Mouse (Mus musculus) granulocyte monocyte progenitor cell, adult 5-6 weeks (primary cell): ENCODE measurements around the gene Ddx54. TPM values are rescaled to one million over a fixed set of nuclear protein-coding genes. Genes with fewer than 3 reads are reported as not detected.
A peak's percentile ranks its signal among the peaks of the same experiment; 100 is the strongest.

Experiments used
- ATAC-seq: replicated peaks from 2 replicates; pipeline ENCODE4 v1.8.0; 2016; ENCODE audit warnings: mild to moderate bottlenecking, moderate TSS enrichment, inconsistent platforms; ENCODE audit not compliant: poor library complexity, severe bottlenecking
- total RNA-seq, 2 experiments: library from RNA; stranded (forward) in 1 of 2; stranded (reverse) in 1 of 2; fragments of 200-712, 200-1000 nt in 1 of 2; fragments of >200 nt in 1 of 2; fragmentation: Nextera tagmentation in 1 of 2; gene quantifications; 2 replicates each; pipeline ENCODE4 v1.2.3; 2014 to 2017

Gene Ddx54
- total RNA-seq, 2 experiments from 2014 or later: 21.5 to 33.1 TPM

GRCm38 (mm10) chr5:120579898-120580626 is 32.5 kb upstream of the Ddx54 start:
- no peak for ATAC-seq

GRCm38 (mm10) chr5:120582002-120582401 is 30.5 kb upstream of the Ddx54 start:
- ATAC-seq: no peak

GRCm38 (mm10) chr5:120583511-120583910 is 29.0 kb upstream of the Ddx54 start:
- ATAC-seq: no peak

- ATAC-seq: no peak
Measured at GRCm38 (mm10) chr5:120584968-120585367, 27.6 kb upstream of the Ddx54 start.

- ATAC-seq: no peak
Measured at GRCm38 (mm10) chr5:120586741-120587615, 25.6 kb upstream of the Ddx54 start.

- ATAC-seq: no peak
Measured at GRCm38 (mm10) chr5:120587616-120587926, 25.0 kb upstream of the Ddx54 start.

GRCm38 (mm10) chr5:120587940-120588568 is 24.5 kb upstream of the Ddx54 start:
- ATAC-seq: no peak

GRCm38 (mm10) chr5:120588569-120589094 is 23.9 kb upstream of the Ddx54 start, which contains the start of the genes Tpcn1 and Iqcd:
Gene Tpcn1 (minus strand): TSS chr5:120588673.
Gene Iqcd (plus strand): TSS chr5:120589016.
- ATAC-seq: peak; percentile 91

GRCm38 (mm10) chr5:120590356-120591010 is 22.1 kb upstream of the Ddx54 start:
- ATAC-seq: no peak

- no peak for ATAC-seq
Measured at GRCm38 (mm10) chr5:120592141-120592540, 20.4 kb upstream of the Ddx54 start.

GRCm38 (mm10) chr5:120594485-120594884 is 18.1 kb upstream of the Ddx54 start:
- no peak for ATAC-seq

GRCm38 (mm10) chr5:120599625-120600024 is 12.9 kb upstream of the Ddx54 start:
- ATAC-seq: no peak

GRCm38 (mm10) chr5:120600946-120601668 is 11.4 kb upstream of the Ddx54 start:
- ATAC-seq: 0 out of 2 replicates have a peak, but pooled peaks have one; percentile 33

GRCm38 (mm10) chr5:120602210-120602609 is 10.3 kb upstream of the Ddx54 start:
- ATAC-seq: no peak

- no peak for ATAC-seq
Measured at GRCm38 (mm10) chr5:120603515-120603914, 9.0 kb upstream of the Ddx54 start.

- peak; percentile 54 for ATAC-seq
Measured at GRCm38 (mm10) chr5:120604839-120605238, 7.7 kb upstream of the Ddx54 start.

GRCm38 (mm10) chr5:120605241-120605661 is 7.3 kb upstream of the Ddx54 start:
- ATAC-seq: no peak

GRCm38 (mm10) chr5:120605688-120606087 is 6.9 kb upstream of the Ddx54 start:
- peak; percentile 85 for ATAC-seq

GRCm38 (mm10) chr5:120606590-120607200 is 5.8 kb upstream of the Ddx54 start:
- no peak for ATAC-seq
